Mouse (Mus musculus) erythroblast, embryonic 14.5 days (primary cell): Measurements from ENCODE around the gene Crybb2. TPM values are rescaled to one million over a fixed set of nuclear protein-coding genes. Genes with fewer than 3 reads are reported as not detected.

Experiments used
- H3K27me3 ChIP-seq: 2 replicates; pipeline ENCODE4 v1.6.1; 2012; ENCODE audit warnings: inconsistent platforms; ENCODE audit not compliant: control insufficient read depth
- H3K36me3 ChIP-seq: 2 replicates; pipeline ENCODE4 v1.6.1; 2012; ENCODE audit warnings: mild to moderate bottlenecking, inconsistent platforms; ENCODE audit not compliant: control insufficient read depth
- H3K4me1 ChIP-seq: 2 replicates; pipeline ENCODE4 v1.6.1; 2012; ENCODE audit warnings: inconsistent platforms; ENCODE audit not compliant: control insufficient read depth
- H3K4me3 ChIP-seq: replicated peaks from 2 replicates; pipeline ENCODE3; 2012; ENCODE audit warnings: moderate library complexity, mild to moderate bottlenecking, inconsistent platforms
- H3K9me3 ChIP-seq: 2 replicates; pipeline ENCODE4 v1.6.1; 2012; ENCODE audit warnings: low read length, inconsistent platforms, mixed read lengths; ENCODE audit not compliant: control insufficient read depth
- GATA1 ChIP-seq: IDR thresholded peaks from 2 replicates; pipeline ENCODE4 v1.6.1; 2012; ENCODE audit warnings: low read length, inconsistent platforms, mixed read lengths
- polyA plus RNA-seq: library from polyadenylated mRNA; stranded (reverse); fragments of >175 nt; gene quantifications from 2 replicates; pipeline ENCODE4 v1.2.3, GENCODE M21; 2012

The Crybb2 gene
- polyA plus RNA-seq, 1 experiment = not detected

- Histone ChIP-seq H3K9me3 (no peaks in the 10 kb centered on the region), H3K4me3 (no peak overlapping the region), H3K4me1 (no peaks in the 10 kb centered on the region), H3K36me3 (no peaks in the 10 kb centered on the region), H3K27me3 (no peaks in the 10 kb centered on the region)
- TF ChIP-seq GATA1 = no peak
Measured at GRCm38 (mm10) chr5:113008496-113008895, 61.4 kb downstream of the Crybb2 start.

Other genes starting within 250 kb of the Crybb2 start
- gene Myo18b, start 173.8 kb downstream of the Crybb2 start, polyA plus RNA-seq = not detected in 2 replicates
- under 0.01 TPM in 1 of 2 replicates, not detected in the other for gene Grk3, start 54.3 kb downstream of the Crybb2 start, polyA plus RNA-seq
- gene Crybb3, start 11.5 kb upstream of the Crybb2 start, polyA plus RNA-seq = not detected in 2 replicates
- 0.01 and 0.02 TPM in 2 replicates for gene 2900026A02Rik, start 151.1 kb upstream of the Crybb2 start, polyA plus RNA-seq
- gene Tmem211, start 156.8 kb upstream of the Crybb2 start, polyA plus RNA-seq = not detected in 2 replicates
- not detected in 2 replicates for gene Sgsm1, start 240.7 kb upstream of the Crybb2 start, polyA plus RNA-seq